Comparison of ENCODE assay signal across 28 mouse cellular contexts in genomic region chr13:59521271-59522064, GRCm38 (mm10).
DNase-seq lines count a peak whose midpoint lies in the region; ATAC-seq and TF ChIP-seq lines count a peak whose summit lies in the region.
"Had no signal": no experiment of that assay in that cellular context is flagged by ENCODE, and none has a peak within 500 bp of the region (broad histone marks: within the 10 kb centered on the region; RNA-seq: fewer than 3 reads in every experiment).

No protein-coding gene starts in this region.

- 67% methylated on average over 11 of the region's 11 CpGs for WGBS in heart, adult 2 months
- WGBS in liver, embryonic 15.5 days (ENCODE audit: insufficient replicate concordance) = 63% methylated on average over 11 of the region's 11 CpGs
- WGBS in liver, embryonic 12.5 days (ENCODE audit: insufficient replicate concordance) = 72% methylated on average over 11 of the region's 11 CpGs
- 57% methylated on average over 11 of the region's 11 CpGs for WGBS in liver, postnatal 0 days (ENCODE audit: insufficient replicate concordance)

- no peak overlapping the region for H3K9ac ChIP-seq in heart, adult 2 months (ENCODE audit: low read depth, low read length)
- H3K9ac ChIP-seq in liver, embryonic 15.5 days = no peak overlapping the region
- H3K9ac ChIP-seq in liver, embryonic 12.5 days = no peak overlapping the region
- no peak overlapping the region for H3K9ac ChIP-seq in liver, postnatal 0 days (replicated peaks)
- H3K9ac ChIP-seq: embryonic facial prominence, embryonic 12.5 days; embryonic facial prominence, embryonic 15.5 days; forebrain, embryonic 12.5 days; forebrain, embryonic 15.5 days; heart, embryonic 13.5 days; hindbrain, embryonic 14.5 days had no signal

- no peak for TF ChIP-seq CTCF in heart, adult 2 months (IDR thresholded peaks at IDR 0.05)
- no peak for TF ChIP-seq CTCF in liver, postnatal 0 days (IDR thresholded peaks at IDR 0.05; ENCODE audit: low read depth)

- H3K79me2 ChIP-seq in heart, adult 2 months (replicated peaks; ENCODE audit: control insufficient read depth, insufficient read depth, low read length) = peaks cover 2% of the 10 kb centered on the region; the same call in 1 of the 2 replicates

- ATAC-seq in liver, embryonic 15.5 days (ENCODE audit: insufficient read depth) = 0 out of 2 replicates have a peak, but pooled peaks have one; percentile 37
- no peak for ATAC-seq in liver, embryonic 12.5 days
- peak; percentile 90 for ATAC-seq in liver, postnatal 0 days
- ATAC-seq: forebrain, embryonic 15.5 days; hindbrain, postnatal 0 days; inflammation-experienced regulatory T-cells, adult 6 months; intestine, embryonic 16.5 days; Patski had no signal

- H3K4me2 ChIP-seq in liver, embryonic 15.5 days = no peak overlapping the region
- no peak overlapping the region for H3K4me2 ChIP-seq in liver, embryonic 12.5 days
- H3K4me2 ChIP-seq in liver, postnatal 0 days (ENCODE audit: low read depth, low read length) = no peak overlapping the region
- H3K4me2 ChIP-seq: embryonic facial prominence, embryonic 12.5 days; embryonic facial prominence, embryonic 15.5 days; forebrain, embryonic 12.5 days; forebrain, embryonic 15.5 days; heart, embryonic 13.5 days; hindbrain, embryonic 14.5 days had no signal

- H3K27ac ChIP-seq in heart, adult 2 months = no peak overlapping the region; the same call in 1 of the 2 replicates
- H3K27ac ChIP-seq in liver, embryonic 15.5 days (replicated peaks) = no peak overlapping the region
- no peak overlapping the region for H3K27ac ChIP-seq in liver, embryonic 12.5 days
- H3K27ac ChIP-seq in liver, postnatal 0 days (ENCODE audit: low read depth) = peak overlapping the region; percentile 56
- H3K27ac ChIP-seq: embryonic facial prominence, embryonic 12.5 days; embryonic facial prominence, embryonic 15.5 days; forebrain, embryonic 12.5 days; forebrain, embryonic 15.5 days; heart, embryonic 10.5 days; heart, embryonic 13.5 days; hindbrain, embryonic 14.5 days; hindbrain, postnatal 0 days had no signal

- DNase-seq in adrenal gland, adult 2 months = peak; percentile 30
- DNase-seq in adrenal gland, adult 8-10 months = no peak
- DNase-seq in heart, adult 11 months = peak; percentile 78
- DNase-seq in heart, adult 2 months = no peak
- DNase-seq in liver, postnatal 0 days = no peak
- DNase-seq: B cell, adult 2 months; cerebellum, adult 18-20 months; cerebellum, adult 9-11 months; cerebellum, postnatal 25 days; gastrocnemius, postnatal 25 days; heart, postnatal 14 days; heart, postnatal 4 days; kidney, adult 18-20 months had no signal

- intact Hi-C loops in heart, adult 2 months (cut with DNase I) = no loop called here

- TF ChIP-seq POLR2A in heart, adult 2 months (IDR thresholded peaks at IDR 0.05; ENCODE audit: insufficient read depth, low read depth, low read length) = no peak

- H3K9me3 ChIP-seq in liver, embryonic 15.5 days (replicated peaks) = no peaks in the 10 kb centered on the region
- no peaks in the 10 kb centered on the region for H3K9me3 ChIP-seq in liver, embryonic 12.5 days (replicated peaks)
- no peaks in the 10 kb centered on the region for H3K9me3 ChIP-seq in liver, postnatal 0 days (ENCODE audit: low read length)
- H3K9me3 ChIP-seq: embryonic facial prominence, embryonic 12.5 days; embryonic facial prominence, embryonic 15.5 days; forebrain, embryonic 12.5 days; forebrain, embryonic 15.5 days; G1E; heart, embryonic 10.5 days; heart, embryonic 13.5 days had no signal

- no peaks in the 10 kb centered on the region for H3K27me3 ChIP-seq in heart, adult 2 months (ENCODE audit: control insufficient read depth, insufficient read depth, low read length)
- H3K27me3 ChIP-seq in liver, embryonic 15.5 days = no peaks in the 10 kb centered on the region
- no peaks in the 10 kb centered on the region for H3K27me3 ChIP-seq in liver, embryonic 12.5 days (replicated peaks)
- H3K27me3 ChIP-seq in liver, postnatal 0 days (ENCODE audit: insufficient read depth, low read length) = no peaks in the 10 kb centered on the region
- H3K27me3 ChIP-seq: CH12.LX; embryonic facial prominence, embryonic 12.5 days; embryonic facial prominence, embryonic 15.5 days; forebrain, embryonic 12.5 days; forebrain, embryonic 15.5 days; heart, embryonic 13.5 days; Patski had no signal

- H3K4me1 ChIP-seq in heart, adult 2 months (ENCODE audit: control insufficient read depth, insufficient read depth, low read length) = peaks cover 1% of the 10 kb centered on the region; the same call in 1 of the 2 replicates
- no peaks in the 10 kb centered on the region for H3K4me1 ChIP-seq in liver, embryonic 15.5 days (replicated peaks)
- 0 out of 2 replicates have a peak, but pooled peaks cover 7% of the 10 kb centered on the region for H3K4me1 ChIP-seq in liver, embryonic 12.5 days
- H3K4me1 ChIP-seq in liver, postnatal 0 days (ENCODE audit: insufficient read depth) = 0 out of 2 replicates have a peak, but pooled peaks cover 3% of the 10 kb centered on the region
- H3K4me1 ChIP-seq: embryonic facial prominence, embryonic 12.5 days; embryonic facial prominence, embryonic 15.5 days; forebrain, embryonic 12.5 days; forebrain, embryonic 15.5 days; heart, embryonic 10.5 days; heart, embryonic 13.5 days had no signal

- H3K4me3 ChIP-seq in heart, adult 2 months = no peak overlapping the region
- H3K4me3 ChIP-seq in liver, embryonic 15.5 days (replicated peaks) = no peak overlapping the region
- no peak overlapping the region for H3K4me3 ChIP-seq in liver, embryonic 12.5 days
- no peak overlapping the region for H3K4me3 ChIP-seq in liver, postnatal 0 days (ENCODE audit: low read depth, low read length)
- H3K4me3 ChIP-seq: embryonic facial prominence, embryonic 12.5 days; embryonic facial prominence, embryonic 15.5 days; forebrain, embryonic 12.5 days; forebrain, embryonic 15.5 days; heart, embryonic 10.5 days; heart, embryonic 13.5 days had no signal

- H3K36me3 ChIP-seq in heart, adult 2 months (ENCODE audit: control insufficient read depth, insufficient read depth, low read length) = peaks cover 2% of the 10 kb centered on the region
- H3K36me3 ChIP-seq in liver, embryonic 15.5 days (replicated peaks) = 0 out of 2 replicates have a peak, but pooled peaks cover 10% of the 10 kb centered on the region
- peaks cover 21% of the 10 kb centered on the region for H3K36me3 ChIP-seq in liver, embryonic 12.5 days
- H3K36me3 ChIP-seq in liver, postnatal 0 days (replicated peaks; ENCODE audit: insufficient read depth, low read length) = peaks cover 25% of the 10 kb centered on the region

- no peak for TF ChIP-seq EP300 in heart, adult 2 months (IDR thresholded peaks at IDR 0.05; ENCODE audit: insufficient read depth, low read depth, low read length)
- TF ChIP-seq EP300 in liver, postnatal 0 days (IDR thresholded peaks at IDR 0.05; ENCODE audit: low read depth) = 0 out of 2 replicates have a peak, but pooled peaks have one; percentile 24

Comparison
In these comparisons a context has a peak if more than half of its experiments do, and no peak if none do; other contexts are left out.
1. DNase-seq: peak in adrenal gland, adult 2 months (single experiment) and heart, adult 11 months (single experiment); none in adrenal gland, adult 8-10 months (single experiment), heart, adult 2 months (0 of 2) and liver, postnatal 0 days (single experiment).